Mouse (Mus musculus): ENCODE data around the gene Malrd1.

DNA sequence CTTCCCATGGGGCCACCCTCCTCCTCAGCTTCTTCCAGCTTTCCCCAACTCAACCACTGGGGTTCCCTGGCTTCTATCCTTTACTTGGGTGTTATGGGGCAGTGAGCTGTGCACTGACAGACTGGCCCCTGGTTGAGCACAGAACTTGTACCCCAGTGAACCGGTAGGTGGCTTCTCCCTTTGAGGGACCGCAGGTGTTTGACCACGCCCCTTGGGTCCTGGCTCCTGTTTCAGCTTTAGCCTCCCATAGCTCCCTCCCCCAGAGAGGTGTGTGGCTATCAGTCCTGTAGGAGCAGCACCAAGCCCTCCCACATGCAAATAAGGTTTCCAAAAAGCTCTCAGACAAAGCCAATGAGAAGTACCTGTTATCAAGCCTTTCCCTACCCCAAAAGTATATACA lies 584.4 kb downstream of the Malrd1 start:
- no peak for TF ChIP-seq CTCF (IDR thresholded peaks at IDR 0.05; ENCODE audit: low read depth, low read length)
- TF ChIP-seq POLR2A (IDR thresholded peaks at IDR 0.05; ENCODE audit: borderline replicate concordance, low read depth, low read length) = no peak

All from bone marrow macrophage, adult 2 months (primary cell).